Mouse (Mus musculus) embryonic stem cell, embryonic (primary cell): ENCODE results near the gene B3galnt1.
"Not testable (repeated sequence)": the region's sequence is repeated elsewhere in the genome, so short reads cannot be mapped to it uniquely, and the experiment has no call there.

ENCODE experiments used
- CTCF ChIA-PET, 4 experiments: fragments of 300-600 bp in 2 of 4; fragments of 350-600 bp in 2 of 4; sonication (Branson Sonifier 250); formaldehyde crosslinking; loops; one replicate each; lab custom pipeline; 2022; ENCODE audit warnings: inconsistent platforms in 2 of 4; lab: Charles Lee
- POLR2A ChIA-PET, 4 experiments: fragments of 300-600 bp in 2 of 4; fragments of 350-600 bp in 2 of 4; sonication (Branson Sonifier 250); formaldehyde crosslinking; loops; one replicate each; lab custom pipeline; 2022; ENCODE audit warnings: antibody characterized with exemption in 4 of 4, inconsistent platforms in 1 of 4; lab: Charles Lee

The B3galnt1 gene

GRCm38 (mm10) chr3:69583798-69584197, 15.0 kb downstream of the B3galnt1 start:
- POLR2A ChIA-PET: interaction anchor here in 1 of 4 experiments (0.7 kb wide), 1 partner anchor 11 kb away, joined by 4 read pairs; no protein-coding TSS in a partner anchor
- CTCF ChIA-PET: no interaction called here

GRCm38 (mm10) chr3:69578791-69579190, 20.0 kb downstream of the B3galnt1 start:
- CTCF ChIA-PET: interaction anchor here in 3 of 4 experiments (0.6 to 1.8 kb wide), 12 partner anchors 10 to 340 kb away, joined by 3 to 8 read pairs (median 4); partner anchors contain the start of gene Ppm1l (in 1 of the 3)
- POLR2A ChIA-PET: interaction anchor here in 2 of 4 experiments (1.0 to 1.8 kb wide), 2 partner anchors 9 to 21 kb away, joined by 3 to 4 read pairs; no protein-coding TSS in a partner anchor

GRCm38 (mm10) chr3:69576715-69577114, 22.0 kb downstream of the B3galnt1 start:
- ChIA-PET CTCF (no interaction called here), POLR2A (interaction anchor here in 2 of 4 experiments (0.6 to 0.8 kb wide), 2 partner anchors 88 to 557 kb away, joined by 3 read pairs; no protein-coding TSS in a partner anchor)

- CTCF ChIA-PET: no interaction called here
- POLR2A ChIA-PET: no interaction called here
Measured at GRCm38 (mm10) chr3:69575577-69575976, 23.2 kb downstream of the B3galnt1 start.

- CTCF ChIA-PET: interaction anchor here in 1 of 4 experiments (1.0 kb wide), 1 partner anchor 26 kb away, joined by 3 read pairs; the partner anchor contains the start of gene B3galnt1
- POLR2A ChIA-PET: interaction anchor here in 1 of 4 experiments (1.1 to 1.3 kb wide), 2 partner anchors 12 to 24 kb away, joined by 3 to 5 read pairs; no protein-coding TSS in a partner anchor
Measured at GRCm38 (mm10) chr3:69572561-69572960, 26.2 kb downstream of the B3galnt1 start.

- POLR2A ChIA-PET, CTCF ChIA-PET: not testable (repeated sequence)
Measured at GRCm38 (mm10) chr3:69565586-69565985, 33.2 kb downstream of the B3galnt1 start.

GRCm38 (mm10) chr3:69563406-69563805, 35.4 kb downstream of the B3galnt1 start:
- CTCF ChIA-PET: interaction anchor here in 1 of 4 experiments (0.6 kb wide), 1 partner anchor 66 kb away, joined by 3 read pairs; no protein-coding TSS in a partner anchor

GRCm38 (mm10) chr3:69561686-69562085, 37.1 kb downstream of the B3galnt1 start:
- ChIA-PET POLR2A (interaction anchor here in 1 of 4 experiments (0.6 kb wide), 1 partner anchor 843 kb away, joined by 7 read pairs; no protein-coding TSS in a partner anchor), CTCF (interaction anchor here in 1 of 4 experiments (1.4 kb wide), 1 partner anchor 541 kb away, joined by 4 read pairs; no protein-coding TSS in a partner anchor)

More at GRCm38 (mm10) chr3:69563406-69563805, 35.4 kb downstream of the B3galnt1 start:
- POLR2A ChIA-PET: no interaction called here

GRCm38 (mm10) chr3:69559975-69560330, 38.8 kb downstream of the B3galnt1 start:
- CTCF ChIA-PET: no interaction called here
- POLR2A ChIA-PET: interaction anchor here in 1 of 4 experiments (1.2 kb wide), 1 partner anchor 13 kb away, joined by 3 read pairs; no protein-coding TSS in a partner anchor

GRCm38 (mm10) chr3:69559316-69559974, 39.3 kb downstream of the B3galnt1 start:
- ChIA-PET CTCF (no interaction called here), POLR2A (interaction anchor here in 1 of 4 experiments (1.2 to 1.4 kb wide), 2 partner anchors 13 to 14 kb away, joined by 3 to 5 read pairs; no protein-coding TSS in a partner anchor)

GRCm38 (mm10) chr3:69556092-69556778, 42.5 kb downstream of the B3galnt1 start:
- ChIA-PET POLR2A (no interaction called here), CTCF (no interaction called here)

GRCm38 (mm10) chr3:69555511-69555910, 43.2 kb downstream of the B3galnt1 start:
- CTCF ChIA-PET: no interaction called here
- POLR2A ChIA-PET: no interaction called here

GRCm38 (mm10) chr3:69549602-69550001, 49.2 kb downstream of the B3galnt1 start:
- CTCF ChIA-PET: interaction anchor here in 1 of 4 experiments (0.6 kb wide), 1 partner anchor 138 kb away, joined by 5 read pairs; no protein-coding TSS in a partner anchor
- POLR2A ChIA-PET: interaction anchor here in 1 of 4 experiments (0.6 kb wide), 1 partner anchor 76 kb away, joined by 4 read pairs; no protein-coding TSS in a partner anchor

GRCm38 (mm10) chr3:69548704-69549455, 49.9 kb downstream of the B3galnt1 start:
- POLR2A ChIA-PET: interaction anchor here in 1 of 4 experiments (0.6 kb wide), 1 partner anchor 75 kb away, joined by 4 read pairs; no protein-coding TSS in a partner anchor

GRCm38 (mm10) chr3:69545017-69545416, 53.7 kb downstream of the B3galnt1 start:
- CTCF ChIA-PET: interaction anchor here in 1 of 4 experiments (1.2 kb wide), 1 partner anchor 9 kb away, joined by 3 read pairs; no protein-coding TSS in a partner anchor
- POLR2A ChIA-PET: interaction anchor here in 2 of 4 experiments (1.2 to 1.8 kb wide), 2 partner anchors 14 to 228 kb away, joined by 4 to 5 read pairs; partner anchors contain the start of gene Ppm1l (in 1 of the 2)

More at GRCm38 (mm10) chr3:69548704-69549455, 49.9 kb downstream of the B3galnt1 start:
- CTCF ChIA-PET: no interaction called here

GRCm38 (mm10) chr3:69543730-69544129, 55.0 kb downstream of the B3galnt1 start:
- POLR2A ChIA-PET: no interaction called here

GRCm38 (mm10) chr3:69542962-69543361, 55.8 kb downstream of the B3galnt1 start:
- POLR2A ChIA-PET: interaction anchor here in 1 of 4 experiments (0.5 kb wide), 1 partner anchor 84 kb away, joined by 3 read pairs; no protein-coding TSS in a partner anchor
- CTCF ChIA-PET: interaction anchor here in 1 of 4 experiments (0.7 kb wide), 1 partner anchor 578 kb away, joined by 3 read pairs; no protein-coding TSS in a partner anchor

More at GRCm38 (mm10) chr3:69543730-69544129, 55.0 kb downstream of the B3galnt1 start:
- CTCF ChIA-PET: no interaction called here
